ENCODE assay signal across 8 mouse cellular contexts in genomic region chr7:126949793-126950646, GRCm38 (mm10). TPM values are rescaled to one million over a fixed set of nuclear protein-coding genes. Genes with fewer than 3 reads are reported as not detected.
A peak's percentile ranks its signal among the peaks of the same experiment; 100 is the strongest.
DNase-seq lines count a peak whose midpoint lies in the region; ATAC-seq and TF ChIP-seq lines count a peak whose summit lies in the region.

Gene Sez6l2 (plus strand): TSS chr7:126950563.

- no peak within 1 kb of the TSS for H3K9ac ChIP-seq in embryonic facial prominence, embryonic 15.5 days
- H3K9ac ChIP-seq in kidney, embryonic 14.5 days (ENCODE audit: low read depth, low read length), result peak within 1 kb of the TSS; percentile 1; the same call in 1 of the 2 replicates
- no peak within 1 kb of the TSS for H3K9ac ChIP-seq in liver, adult 2 months (ENCODE audit: low read depth, low read length)

- WGBS in embryonic facial prominence, embryonic 15.5 days, result under 1% methylated on average over 42 of the region's 42 CpGs
- WGBS in heart, embryonic 10.5 days, result 1% methylated on average over 42 of the region's 42 CpGs
- WGBS in kidney, embryonic 14.5 days, result 1% methylated on average over 36 of the region's 42 CpGs
- 1% methylated on average over 42 of the region's 42 CpGs for WGBS in liver, adult 2 months

- H3K4me1 ChIP-seq in bone marrow macrophage, adult 2 months (ENCODE audit: control insufficient read depth, insufficient read depth, low read length), result peaks cover 15% of the 10 kb centered on the region
- peaks cover 16% of the 10 kb centered on the region for H3K4me1 ChIP-seq in embryonic facial prominence, embryonic 15.5 days
- peaks cover 20% of the 10 kb centered on the region for H3K4me1 ChIP-seq in heart, embryonic 10.5 days
- peaks cover 3% of the 10 kb centered on the region; the same call in 1 of the 2 replicates for H3K4me1 ChIP-seq in kidney, embryonic 14.5 days (ENCODE audit: control insufficient read depth, insufficient read depth, low read length)
- no peaks in the 10 kb centered on the region; the same call in 1 of the 2 replicates for H3K4me1 ChIP-seq in liver, adult 2 months (ENCODE audit: control insufficient read depth, insufficient read depth, low read length)

- peaks cover 30% of the 10 kb centered on the region for H3K27me3 ChIP-seq in C2C12 (ENCODE audit: control insufficient read depth, insufficient read depth, insufficient read length)
- H3K27me3 ChIP-seq in embryonic facial prominence, embryonic 15.5 days, result peaks cover 35% of the 10 kb centered on the region
- H3K27me3 ChIP-seq in heart, embryonic 10.5 days (ENCODE audit: insufficient read depth, poor library complexity, severe bottlenecking), result peaks cover 62% of the 10 kb centered on the region
- peaks cover 22% of the 10 kb centered on the region for H3K27me3 ChIP-seq in kidney, embryonic 14.5 days (ENCODE audit: control insufficient read depth, insufficient read depth, low read length)
- peaks cover 6% of the 10 kb centered on the region; the same call in 1 of the 2 replicates for H3K27me3 ChIP-seq in liver, adult 2 months (ENCODE audit: control insufficient read depth, insufficient read depth, low read length)
- H3K27me3 ChIP-seq in myocyte (ENCODE audit: control insufficient read depth, insufficient read depth, insufficient read length), result peaks cover 16% of the 10 kb centered on the region

- no peak within 1 kb of the TSS for H3K27ac ChIP-seq in bone marrow macrophage, adult 2 months (ENCODE audit: insufficient read depth, low read depth, low read length)
- H3K27ac ChIP-seq in embryonic facial prominence, embryonic 15.5 days (replicated peaks), result no peak within 1 kb of the TSS
- peak within 1 kb of the TSS; percentile 44; the same call in 1 of the 2 replicates for H3K27ac ChIP-seq in heart, embryonic 10.5 days
- H3K27ac ChIP-seq in kidney, embryonic 14.5 days (ENCODE audit: low read depth, low read length), result no peak within 1 kb of the TSS
- no peak within 1 kb of the TSS for H3K27ac ChIP-seq in liver, adult 2 months (replicated peaks; ENCODE audit: insufficient read depth, low read depth, low read length)

- H3K4me3 ChIP-seq in C2C12 (ENCODE audit: insufficient read depth, poor library complexity, severe bottlenecking) (no peak within 1 kb of the TSS), myocyte (no peak within 1 kb of the TSS)
- peak within 1 kb of the TSS; percentile 59 for H3K4me3 ChIP-seq in bone marrow macrophage, adult 2 months (ENCODE audit: insufficient read depth, low read length)
- H3K4me3 ChIP-seq in embryonic facial prominence, embryonic 15.5 days (replicated peaks), result peak within 1 kb of the TSS; percentile 53
- peak within 1 kb of the TSS; percentile 68 for H3K4me3 ChIP-seq in heart, embryonic 10.5 days
- peak within 1 kb of the TSS; percentile 48 for H3K4me3 ChIP-seq in kidney, embryonic 14.5 days (ENCODE audit: low read length)
- H3K4me3 ChIP-seq in liver, adult 2 months (ENCODE audit: insufficient read depth, low read depth, low read length), result peak within 1 kb of the TSS; percentile 57; the same call in 1 of the 2 replicates

- peak within 1 kb of the TSS; percentile 100 for H3K4me2 ChIP-seq in embryonic facial prominence, embryonic 15.5 days (replicated peaks)
- peak within 1 kb of the TSS; percentile 89 for H3K4me2 ChIP-seq in kidney, embryonic 14.5 days (replicated peaks; ENCODE audit: low read depth, low read length)
- H3K4me2 ChIP-seq in myocyte (ENCODE audit: low read depth), result peak within 1 kb of the TSS; percentile 69

- peak within 1 kb of the TSS; percentile 49 for H3ac ChIP-seq in C2C12 (ENCODE audit: control insufficient read depth, insufficient read length, low read depth)
- no peak within 1 kb of the TSS for H3ac ChIP-seq in myocyte (ENCODE audit: control insufficient read depth, insufficient read length)

- peaks cover 3% of the 10 kb centered on the region for H3K36me3 ChIP-seq in C2C12 (ENCODE audit: control insufficient read depth, insufficient read depth)
- 0 out of 2 replicates have a peak, but pooled peaks cover 2% of the 10 kb centered on the region for H3K36me3 ChIP-seq in embryonic facial prominence, embryonic 15.5 days
- peaks cover under 1% of the 10 kb centered on the region; the same call in 1 of the 2 replicates for H3K36me3 ChIP-seq in heart, embryonic 10.5 days
- peaks cover 3% of the 10 kb centered on the region; the same call in 1 of the 2 replicates for H3K36me3 ChIP-seq in kidney, embryonic 14.5 days (ENCODE audit: control insufficient read depth, insufficient read depth, low read length)
- H3K36me3 ChIP-seq in liver, adult 2 months (ENCODE audit: control insufficient read depth, insufficient read depth, low read length), result no peaks in the 10 kb centered on the region
- H3K36me3 ChIP-seq in myocyte (ENCODE audit: control insufficient read depth, insufficient read depth), result peaks cover 3% of the 10 kb centered on the region

- H3K79me3 ChIP-seq in C2C12 (ENCODE audit: low read depth), result no peaks in the 10 kb centered on the region

- ATAC-seq in embryonic facial prominence, embryonic 15.5 days (ENCODE audit: insufficient number of reproducible peaks, low FRiP score, low TSS enrichment, low read depth), result peak; percentile 81
- ATAC-seq in kidney, embryonic 14.5 days (ENCODE audit: low FRiP score, low TSS enrichment), result peak; percentile 92

- no peaks in the 10 kb centered on the region for H3K9me3 ChIP-seq in embryonic facial prominence, embryonic 15.5 days (replicated peaks)
- H3K9me3 ChIP-seq in heart, embryonic 10.5 days, result no peaks in the 10 kb centered on the region
- H3K9me3 ChIP-seq in kidney, embryonic 14.5 days (ENCODE audit: control insufficient read depth, low read length), result no peaks in the 10 kb centered on the region

- TF ChIP-seq CTCF in C2C12 (IDR thresholded peaks at IDR 0.05; ENCODE audit: control insufficient read depth, insufficient read depth, insufficient read length), result no peak
- TF ChIP-seq CTCF in bone marrow macrophage, adult 2 months (IDR thresholded peaks at IDR 0.05; ENCODE audit: low read depth, low read length), result no peak
- TF ChIP-seq CTCF in liver, adult 2 months (IDR thresholded peaks at IDR 0.05; ENCODE audit: low read depth, low read length), result no peak

- peak; percentile 95 for DNase-seq in heart, embryonic 10.5 days (ENCODE audit: low spot score)
- DNase-seq in liver, adult 2 months (ENCODE audit: extremely low read depth, low read depth, low spot score), result peak; percentile 48
- DNase-seq in spleen, postnatal 4 days (ENCODE audit: low spot score in 2 of 2), result peak; percentile 92 to 99

- TF ChIP-seq POLR2A in bone marrow macrophage, adult 2 months (IDR thresholded peaks at IDR 0.05; ENCODE audit: borderline replicate concordance, low read depth, low read length), result no peak
- TF ChIP-seq POLR2A in liver, adult 2 months (IDR thresholded peaks at IDR 0.05; ENCODE audit: extremely low read depth, insufficient read depth, low read length), result no peak
- TF ChIP-seq POLR2A in myocyte (IDR thresholded peaks at IDR 0.05; ENCODE audit: insufficient read length, low read depth), result no peak

- H3K79me2 ChIP-seq in C2C12 (ENCODE audit: control insufficient read depth, insufficient read depth), result no peaks in the 10 kb centered on the region
- H3K79me2 ChIP-seq in liver, adult 2 months (ENCODE audit: control insufficient read depth, insufficient read depth, low read length), result no peaks in the 10 kb centered on the region
- H3K79me2 ChIP-seq in myocyte (ENCODE audit: control insufficient read depth, insufficient read depth), result no peaks in the 10 kb centered on the region

TF ChIP-seq in C2C12, 6 proteins besides CTCF, POLR2A, EP300 and RAD21:
- TF ChIP-seq USF1 (IDR thresholded peaks at IDR 0.05; ENCODE audit: low read depth) (no peak), MYOG (IDR thresholded peaks at IDR 0.05; ENCODE audit: control insufficient read depth, extremely low read depth, insufficient read length) (no peak), CEBPB (IDR thresholded peaks at IDR 0.05; ENCODE audit: low read depth) (no peak), MYOD1 (IDR thresholded peaks at IDR 0.05; ENCODE audit: control insufficient read depth, insufficient read length, low read depth) (no peak), FOSL1 (IDR thresholded peaks at IDR 0.05; ENCODE audit: insufficient read depth, low read length, poor library complexity, severe bottlenecking) (no peak), MAX (IDR thresholded peaks at IDR 0.05) (peak; percentile 68)

TF ChIP-seq in myocyte, 11 proteins besides CTCF, POLR2A, EP300 and RAD21:
- TF ChIP-seq E2F4 (IDR thresholded peaks at IDR 0.05; ENCODE audit: insufficient read depth), result peak; percentile 5
- TF ChIP-seq MAX (IDR thresholded peaks at IDR 0.05; ENCODE audit: low read depth), result no peak
- peak; percentile 96 for TF ChIP-seq REST (IDR thresholded peaks at IDR 0.05; ENCODE audit: insufficient read depth, insufficient read length)
- peak in 1 of 3 experiments; percentile 46 for TF ChIP-seq MYOG (IDR thresholded peaks at IDR 0.05; ENCODE audit: control insufficient read depth in 1 of 3, insufficient read depth in 1 of 3, insufficient read length in 2 of 3, low read depth in 2 of 3)
- peak; percentile 27 for TF ChIP-seq POLR2AphosphoS2 (IDR thresholded peaks at IDR 0.05; ENCODE audit: insufficient read length, low read depth)
- no peak for TF ChIP-seq CEBPB (IDR thresholded peaks at IDR 0.05; ENCODE audit: insufficient read depth, poor library complexity, severe bottlenecking)
- TF ChIP-seq MYOD1 (IDR thresholded peaks at IDR 0.05; ENCODE audit: control insufficient read depth in 1 of 3, insufficient read length in 2 of 3, low read depth in 2 of 3), result peak in 1 of 3 experiments; percentile 27

RNA-seq across cellular contexts. Expression of gene Sez6l2, which starts in this region (rescaled TPM):
- polyA plus RNA-seq in C2C12 (2012; fragmentation: generic; extraction: Trizol) (0.11 TPM), myocyte (2012; fragmentation: generic; extraction: Trizol) (0.10 TPM)
- polyA plus RNA-seq in bone marrow macrophage, adult 2 months (2012; ENCODE audit: insufficient read depth, insufficient read length, missing spikeins), result 1.6 and 2.6 TPM in 2 replicates
- 0.63 and 0.88 TPM in 2 replicates for polyA plus RNA-seq in embryonic facial prominence, embryonic 15.5 days (2015; fragmentation: Nextera tagmentation; extraction: Ambion mirVana)
- 0.15 and 0.35 TPM in 2 replicates for polyA plus RNA-seq in heart, embryonic 10.5 days (2016; fragmentation: Nextera tagmentation; extraction: Ambion mirVana)
- 1.1 and 1.7 TPM in 2 replicates for polyA plus RNA-seq in kidney, embryonic 14.5 days (2014; fragmentation: Nextera tagmentation; extraction: Ambion mirVana)
- total RNA-seq in liver, adult 2 months (2014; rRNA removed), result 0.20 and 0.28 TPM in 2 replicates
- 0.31 and 0.60 TPM in 2 replicates for polyA plus RNA-seq in liver, adult 2 months (2012; rRNA removed)

Comparison
In these comparisons a context has a peak if more than half of its experiments do, and no peak if none do; other contexts are left out.
1. Peak in ATAC-seq, H3K4me3 ChIP-seq and H3K4me2 ChIP-seq in embryonic facial prominence, embryonic 15.5 days; RNA of the gene not detected or under 1 TPM.
2. Peak in DNase-seq, H3K4me3 ChIP-seq and H3K27ac ChIP-seq in heart, embryonic 10.5 days; RNA of the gene not detected or under 1 TPM.
3. Peak in DNase-seq and H3K4me3 ChIP-seq in liver, adult 2 months; RNA of the gene not detected or under 1 TPM.
4. H3K4me3 ChIP-seq: peak in bone marrow macrophage, adult 2 months (single experiment) and kidney, embryonic 14.5 days (single experiment); none in C2C12 (single experiment) and myocyte (single experiment).
5. Peak in every context shown above with its lines, with median percentiles within 50 percentile points of each other: H3K4me2 ChIP-seq and DNase-seq.